Mouse (Mus musculus) olfactory bulb, adult 2 months (tissue): ENCODE measurements at regions not wholly inside any gene's neighbourhood (a gene's known extent, or its start where the extent isn't known, plus 50 kb on each side); places are given as distances from the start of the nearest gene placed in this dataset.
A peak's percentile ranks its signal among the peaks of the same experiment; 100 is the strongest.

Source experiments
- H3K27ac ChIP-seq: fragments of 200-500 bp; 2 replicates; pipeline ENCODE4 v1.5.1; 2012; ENCODE audit warnings: low read depth, low read length; ENCODE audit not compliant: insufficient read depth
- H3K4me1 ChIP-seq: fragments of 200-500 bp; 2 replicates; pipeline ENCODE4 v1.6.1; 2012; ENCODE audit warnings: low read length; ENCODE audit not compliant: control insufficient read depth, insufficient read depth
- H3K4me3 ChIP-seq: fragments of 200-500 bp; 2 replicates; pipeline ENCODE4 v1.5.1; 2012; ENCODE audit warnings: mild to moderate bottlenecking, low read depth, low read length, moderate library complexity; ENCODE audit not compliant: insufficient read depth
- CTCF ChIP-seq: fragments of 200-500 bp; IDR thresholded peaks from 2 replicates; pipeline ENCODE4 v1.5.1; 2012; ENCODE audit warnings: low read depth, mild to moderate bottlenecking, low read length, moderate library complexity; ENCODE audit not compliant: insufficient read depth
- POLR2A ChIP-seq: fragments of 200-500 bp; IDR thresholded peaks from 2 replicates; pipeline ENCODE4 v1.6.1; 2012; ENCODE audit warnings: mild to moderate bottlenecking, low read depth, low read length, moderate library complexity; ENCODE audit not compliant: insufficient read depth
- WGBS: fragments of 180-500 bp; shearing (Covaris S2); methylation state at CpG from one replicate; pipeline ENCODE4 v1.1.7; 2018; 5-methylcytosine and 5-hydroxymethylcytosine counted together

- H3K27ac ChIP-seq, result no peak overlapping the region
- WGBS, result 93% methylated on average over 5 of the region's 5 CpGs
- H3K4me1 ChIP-seq, result peaks cover under 1% of the 10 kb centered on the region; the same call in 1 of the 2 replicates
- no peak overlapping the region for H3K4me3 ChIP-seq
- no peak for TF ChIP-seq POLR2A
- no peak for TF ChIP-seq CTCF
Measured at GRCm38 (mm10) chr14:62170385-62170784, 122.0 kb upstream of the Rnaseh2b start.

GRCm38 (mm10) chr14:62171256-62172047 is 120.9 kb upstream of the Rnaseh2b start:
- 57% methylated on average over 15 of the region's 15 CpGs for WGBS
- no peak for TF ChIP-seq POLR2A
- Histone ChIP-seq H3K27ac (no peak overlapping the region), H3K4me3 (no peak overlapping the region), H3K4me1 (peaks cover 3% of the 10 kb centered on the region; the same call in 1 of the 2 replicates)

GRCm38 (mm10) chr14:62173835-62174530 is 118.4 kb upstream of the Rnaseh2b start:
- WGBS, result 45% methylated on average over 16 of the region's 16 CpGs
- peaks cover 3% of the 10 kb centered on the region; the same call in 1 of the 2 replicates for H3K4me1 ChIP-seq

GRCm38 (mm10) chr14:62175384-62176048 is 116.9 kb upstream of the Rnaseh2b start:
- Histone ChIP-seq H3K4me1 (peaks cover 3% of the 10 kb centered on the region; the same call in 1 of the 2 replicates), H3K27ac (no peak overlapping the region), H3K4me3 (no peak overlapping the region)
- no peak for TF ChIP-seq POLR2A
- TF ChIP-seq CTCF, result no peak
- WGBS, result 65% methylated on average over 12 of the region's 12 CpGs

More at GRCm38 (mm10) chr14:62173835-62174530, 118.4 kb upstream of the Rnaseh2b start:
- TF ChIP-seq POLR2A, result no peak
- no peak for TF ChIP-seq CTCF
- Histone ChIP-seq H3K4me3 (no peak overlapping the region), H3K27ac (peak overlapping the region; percentile 32; the same call in 1 of the 2 replicates)

- Histone ChIP-seq H3K4me1 (peaks cover 3% of the 10 kb centered on the region; the same call in 1 of the 2 replicates), H3K27ac (no peak overlapping the region), H3K4me3 (no peak overlapping the region)
- 89% methylated on average over 5 of the region's 5 CpGs for WGBS
- TF ChIP-seq POLR2A, result no peak
- TF ChIP-seq CTCF, result no peak
Measured at GRCm38 (mm10) chr14:62177509-62177908, 114.9 kb upstream of the Rnaseh2b start.

GRCm38 (mm10) chr14:62187360-62187759 is 105.0 kb upstream of the Rnaseh2b start:
- no peak for TF ChIP-seq POLR2A
- no peak for TF ChIP-seq CTCF
- H3K27ac ChIP-seq, result no peak overlapping the region
- no peaks in the 10 kb centered on the region for H3K4me1 ChIP-seq
- 81% methylated on average over 11 of the region's 11 CpGs for WGBS
- no peak overlapping the region for H3K4me3 ChIP-seq

- Histone ChIP-seq H3K27ac (no peak overlapping the region), H3K4me3 (no peak overlapping the region), H3K4me1 (no peaks in the 10 kb centered on the region)
- WGBS, result 85% methylated on average over 7 of the region's 7 CpGs
- no peak for TF ChIP-seq POLR2A
- no peak for TF ChIP-seq CTCF
Measured at GRCm38 (mm10) chr14:62188147-62188885, 104.1 kb upstream of the Rnaseh2b start.

- Histone ChIP-seq H3K4me3 (no peak overlapping the region), H3K27ac (no peak overlapping the region), H3K4me1 (no peaks in the 10 kb centered on the region)
- no peak for TF ChIP-seq POLR2A
- no peak for TF ChIP-seq CTCF
- WGBS, result 84% methylated on average over 2 of the region's 2 CpGs
Measured at GRCm38 (mm10) chr14:62191624-62192023, 100.8 kb upstream of the Rnaseh2b start.
